Mouse (Mus musculus): ENCODE data around the gene Dnajb2. TPM values are rescaled to one million over a fixed set of nuclear protein-coding genes. Genes with fewer than 3 reads are reported as not detected.

The Dnajb2 gene
- polyA plus RNA-seq (2017; shearing (Covaris generic)), result 1 to 10 TPM; 5.9 to 7.1 TPM

- peak; percentile 67 for ATAC-seq
These were observed at the start of gene Dnajb2 for GRCm38 (mm10) chr1:75236117-75237050. Gene Dnajb2 (plus strand): TSS chr1:75236406.

GRCm38 (mm10) chr1:75187126-75187525 lies 49.1 kb upstream of the Dnajb2 start:
- ATAC-seq, result no peak

GRCm38 (mm10) chr1:75187914-75188483 lies 48.2 kb upstream of the Dnajb2 start:
- no peak for ATAC-seq

- no peak for ATAC-seq
These were observed 45.6 kb upstream of the Dnajb2 start for GRCm38 (mm10) chr1:75190577-75190976.

- ATAC-seq, result no peak
These were observed 45.0 kb upstream of the Dnajb2 start for GRCm38 (mm10) chr1:75191258-75191621.

GRCm38 (mm10) chr1:75191622-75192402 lies 44.4 kb upstream of the Dnajb2 start, which contains the start of the genes Ankzf1 and Atg9a:
Gene Ankzf1 (plus strand): TSS chr1:75192151.
Gene Atg9a (minus strand): TSS chr1:75192196.
- peak; percentile 100 for ATAC-seq

- ATAC-seq, result peak; percentile 8
These were observed 43.8 kb upstream of the Dnajb2 start for GRCm38 (mm10) chr1:75192452-75192851.

GRCm38 (mm10) chr1:75201236-75201635 lies 35.0 kb upstream of the Dnajb2 start:
- ATAC-seq, result no peak

- ATAC-seq, result peak; percentile 10
These were observed 27.1 kb upstream of the Dnajb2 start for GRCm38 (mm10) chr1:75208967-75209678.

- peak; percentile 91 for ATAC-seq
These were observed 25.8 kb upstream of the Dnajb2 start, which contains the start of the genes Glb1l and Stk16 for GRCm38 (mm10) chr1:75210136-75211087. Gene Glb1l (minus strand): TSS chr1:75210813. Gene Stk16 (plus strand): TSS chr1:75210838.

- peak; percentile 3 for ATAC-seq
These were observed 25.0 kb upstream of the Dnajb2 start for GRCm38 (mm10) chr1:75211141-75211708.

GRCm38 (mm10) chr1:75212542-75212941 lies 23.7 kb upstream of the Dnajb2 start:
- no peak for ATAC-seq

GRCm38 (mm10) chr1:75213096-75213495 lies 23.1 kb upstream of the Dnajb2 start:
- no peak for ATAC-seq

GRCm38 (mm10) chr1:75214442-75214841 lies 21.8 kb upstream of the Dnajb2 start:
- no peak for ATAC-seq

- ATAC-seq, result no peak
These were observed 21.3 kb upstream of the Dnajb2 start for GRCm38 (mm10) chr1:75214886-75215285.

GRCm38 (mm10) chr1:75215785-75216184 lies 20.4 kb upstream of the Dnajb2 start:
- ATAC-seq, result no peak

- ATAC-seq, result no peak
These were observed 19.2 kb upstream of the Dnajb2 start for GRCm38 (mm10) chr1:75216797-75217585.

- ATAC-seq, result peak; percentile 1
These were observed 18.3 kb upstream of the Dnajb2 start for GRCm38 (mm10) chr1:75217893-75218226.

GRCm38 (mm10) chr1:75218227-75219001 lies 17.8 kb upstream of the Dnajb2 start:
- ATAC-seq, result peak; percentile 54
